Mouse (Mus musculus): ENCODE data around the gene Dip2c.
A peak's percentile ranks its signal among the peaks of the same experiment; 100 is the strongest.

DNA sequence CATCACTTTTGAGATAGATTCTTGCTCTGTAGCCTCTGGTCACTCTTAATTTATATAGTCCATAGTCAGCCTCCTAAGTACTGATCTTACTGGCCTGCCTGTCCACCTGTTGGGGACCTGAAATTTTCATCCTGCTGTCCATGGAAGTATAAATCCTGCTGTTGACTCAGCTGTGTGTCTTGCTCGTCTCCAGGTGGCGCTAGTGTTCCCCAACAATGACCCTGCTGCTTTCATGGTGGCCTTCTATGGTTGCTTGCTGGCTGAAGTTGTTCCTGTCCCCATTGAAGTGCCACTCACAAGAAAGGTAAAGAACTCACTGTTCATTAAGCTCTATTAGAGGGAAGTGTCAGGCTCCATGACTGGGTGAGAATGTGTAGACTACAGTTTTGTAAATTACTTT lies 286.6 kb downstream of the Dip2c start:
- no peak for TF ChIP-seq POLR2A (IDR thresholded peaks at IDR 0.05; ENCODE audit: borderline replicate concordance, extremely low read depth, low read depth, low read length)
- peak; percentile 77 for TF ChIP-seq CTCF (IDR thresholded peaks at IDR 0.05; ENCODE audit: insufficient read depth, low read length)
